Comparison of ENCODE assay signal across 1 mouse cellular context in genomic region chr7:45238723-45239496, GRCm38 (mm10).
TF ChIP-seq lines count a peak whose summit lies in the region.

Cd37 (minus strand) TSS chr7:45239115.

TF ChIP-seq in CH12.LX, 34 proteins besides CTCF, POLR2A, EP300 and RAD21 (continued from another document):
- TF ChIP-seq MXI1 (IDR thresholded peaks at IDR 0.05; ENCODE audit: low read depth, low read length) = 0 out of 2 replicates have a peak, but pooled peaks have one; percentile 44
- TF ChIP-seq RCOR1 (conservative IDR thresholded peaks at IDR 0.05; ENCODE audit: low read depth, low read length) = no peak
